Mouse (Mus musculus): Measurements from ENCODE around the gene Slc22a2. TPM values are rescaled to one million over a fixed set of nuclear protein-coding genes. Genes with fewer than 3 reads are reported as not detected.
A peak's percentile ranks its signal among the peaks of the same experiment; 100 is the strongest.

Slc22a2 gene
- total RNA-seq, 1 experiment: not detected

DNA sequence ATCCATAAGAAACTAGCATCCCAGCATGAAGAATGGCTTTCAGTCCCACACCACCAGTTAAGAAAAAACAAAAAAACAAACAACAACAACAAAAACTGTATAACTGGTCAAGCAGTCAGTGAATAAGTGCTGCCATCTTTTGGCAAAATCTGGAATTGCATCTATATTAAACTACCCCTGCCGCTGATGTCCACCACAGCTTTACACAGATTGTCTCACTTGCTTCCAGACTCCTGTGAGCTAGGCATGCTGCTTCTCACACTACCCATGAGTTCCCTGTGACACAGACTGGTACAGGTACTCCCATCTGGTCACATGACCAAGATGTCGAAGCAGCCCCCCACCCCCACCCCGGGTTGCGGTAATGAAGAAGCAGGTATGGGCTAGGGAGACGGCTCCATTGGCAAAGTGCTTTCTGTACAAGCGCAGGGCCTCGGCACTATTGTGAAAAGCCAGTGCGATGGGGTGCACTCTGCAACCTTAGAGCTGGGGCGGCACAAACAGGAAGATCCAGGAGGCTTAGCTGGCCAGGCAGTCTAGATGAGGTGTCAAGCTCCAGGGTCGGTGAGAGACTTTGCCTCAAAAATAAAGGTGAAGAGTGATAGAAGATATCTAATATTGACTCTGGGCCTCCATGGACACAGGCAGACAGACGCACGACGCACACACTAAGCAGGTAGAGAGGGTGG, 76.8 kb downstream of the Slc22a2 start:
- no peaks in the 10 kb centered on the region for H3K4me1 ChIP-seq (ENCODE audit: control insufficient read depth in 2 of 2, insufficient read depth in 2 of 2, low read length in 2 of 2, poor library complexity in 1 of 2)
- DNase-seq (ENCODE audit: low read depth, low spot score): peak; percentile 33
- H3K36me3 ChIP-seq (ENCODE audit: control insufficient read depth, insufficient read depth, low read length, poor library complexity, severe bottlenecking): no peaks in the 10 kb centered on the region
- H3K9ac ChIP-seq (ENCODE audit: insufficient read depth, low read depth, low read length, poor library complexity, severe bottlenecking): no peak overlapping the region
- H3K27ac ChIP-seq (ENCODE audit: insufficient read depth, low read depth, low read length, poor library complexity, severe bottlenecking): no peak overlapping the region
- no peaks in the 10 kb centered on the region for H3K9me3 ChIP-seq (ENCODE audit: control insufficient read depth, insufficient read depth, low read depth, low read length)
- no peak overlapping the region for H3K4me3 ChIP-seq (ENCODE audit: insufficient read depth in 1 of 2, low read depth in 1 of 2, low read length in 2 of 2, poor library complexity in 1 of 2, severe bottlenecking in 1 of 2)
- in situ Hi-C loops (cut with MboI; ENCODE audit: low sequenced_read_pairs in 2 of 2, unreplicated experiment in 2 of 2): no loop called here
- TF ChIP-seq HCFC1 (IDR thresholded peaks at IDR 0.05; ENCODE audit: borderline replicate concordance, insufficient read depth, low read length) (no peak), MAFK (IDR thresholded peaks at IDR 0.05; ENCODE audit: insufficient read depth, low read depth, low read length) (no peak), ZC3H11A (IDR thresholded peaks at IDR 0.05; ENCODE audit: borderline replicate concordance, low read depth, low read length) (peak; percentile 54; the same call in 1 of the 2 replicates), ZNF384 (IDR thresholded peaks at IDR 0.05; ENCODE audit: low read depth, low read length) (no peak), CHD2 (IDR thresholded peaks at IDR 0.05; ENCODE audit: low read depth, low read length) (no peak)

DNA sequence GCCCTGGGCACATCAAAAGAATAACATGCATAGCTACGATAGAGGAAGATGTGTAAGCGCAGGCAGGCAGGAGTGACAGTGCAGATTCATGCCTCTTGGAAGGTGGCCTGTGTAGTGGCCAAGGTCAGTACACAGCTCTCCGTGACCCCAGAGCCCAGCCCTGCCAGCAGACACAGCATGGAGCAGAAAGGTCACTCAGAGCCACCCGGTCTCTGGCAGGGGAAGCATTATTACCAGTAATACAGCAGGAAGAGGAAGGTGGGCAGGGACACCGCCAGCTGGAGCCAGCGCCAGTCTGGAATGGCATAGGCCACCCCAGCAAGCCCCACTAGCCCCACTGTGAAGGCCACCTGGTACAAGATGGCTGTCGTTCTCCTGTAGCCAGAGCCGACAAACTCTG, 80.2 kb downstream of the Slc22a2 start:
- Histone ChIP-seq H3K36me3 (ENCODE audit: control insufficient read depth, insufficient read depth, low read length, poor library complexity, severe bottlenecking) (no peaks in the 10 kb centered on the region), H3K4me1 (ENCODE audit: control insufficient read depth in 2 of 2, insufficient read depth in 2 of 2, low read length in 2 of 2, poor library complexity in 1 of 2) (no peaks in the 10 kb centered on the region), H3K9ac (ENCODE audit: insufficient read depth, low read depth, low read length, poor library complexity, severe bottlenecking) (no peak overlapping the region), H3K27ac (ENCODE audit: insufficient read depth, low read depth, low read length, poor library complexity, severe bottlenecking) (no peak overlapping the region), H3K4me3 (ENCODE audit: insufficient read depth in 1 of 2, low read depth in 1 of 2, low read length in 2 of 2, poor library complexity in 1 of 2, severe bottlenecking in 1 of 2) (no peak overlapping the region), H3K9me3 (ENCODE audit: control insufficient read depth, insufficient read depth, low read depth, low read length) (no peaks in the 10 kb centered on the region)
- no peak for TF ChIP-seq ZC3H11A (IDR thresholded peaks at IDR 0.05; ENCODE audit: borderline replicate concordance, low read depth, low read length)
- no peak for TF ChIP-seq CHD2 (IDR thresholded peaks at IDR 0.05; ENCODE audit: low read depth, low read length)
- TF ChIP-seq HCFC1 (IDR thresholded peaks at IDR 0.05; ENCODE audit: borderline replicate concordance, insufficient read depth, low read length): no peak
- TF ChIP-seq ZNF384 (IDR thresholded peaks at IDR 0.05; ENCODE audit: low read depth, low read length): no peak
- TF ChIP-seq MAFK (IDR thresholded peaks at IDR 0.05; ENCODE audit: insufficient read depth, low read depth, low read length): no peak
- in situ Hi-C loops (cut with MboI; ENCODE audit: low sequenced_read_pairs in 2 of 2, unreplicated experiment in 2 of 2): no loop called here
- no peak for DNase-seq (ENCODE audit: low read depth, low spot score)

DNA sequence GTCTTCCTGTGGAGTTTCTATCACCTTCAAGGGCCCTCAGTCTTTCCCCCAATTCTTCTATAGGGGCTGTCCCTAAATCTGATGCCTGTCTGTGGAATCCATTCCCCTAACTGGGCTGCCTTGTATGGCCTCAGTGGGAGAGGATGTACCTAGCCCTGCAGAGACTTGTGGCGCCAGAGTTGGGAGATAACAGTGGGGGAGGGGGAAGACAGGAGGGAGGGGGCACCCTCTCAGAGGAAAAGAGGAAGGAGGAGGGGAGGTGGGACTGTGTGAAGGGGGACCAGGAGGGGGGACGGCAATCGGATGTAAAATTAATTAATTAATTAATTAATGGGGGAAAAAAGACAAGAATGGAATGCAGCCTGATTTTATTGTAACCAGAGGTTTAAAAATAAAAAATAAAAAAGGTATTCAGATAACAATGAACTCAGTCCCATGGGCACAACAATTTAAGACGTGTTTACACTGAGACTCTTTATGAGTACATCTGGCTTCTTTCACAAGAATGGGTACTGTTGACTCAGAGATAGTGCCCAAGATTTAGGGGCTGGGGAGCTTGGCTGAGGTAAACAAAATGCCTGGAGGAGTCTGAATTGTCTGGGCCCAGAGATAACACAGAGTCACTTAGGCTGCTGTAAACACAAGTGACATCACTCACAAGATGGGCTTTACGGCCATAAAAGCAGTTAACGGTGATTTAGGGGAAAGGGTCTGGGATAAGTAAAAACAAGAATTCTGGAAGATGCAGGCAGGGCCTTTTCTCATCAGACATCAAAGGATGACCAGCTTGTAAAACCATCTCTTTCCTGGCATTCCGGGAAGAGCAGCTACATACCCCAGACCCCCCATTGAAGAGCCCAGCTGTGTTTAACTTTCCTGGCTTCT, 84.8 kb downstream of the Slc22a2 start:
- no peak overlapping the region for H3K4me3 ChIP-seq (ENCODE audit: insufficient read depth in 1 of 2, low read depth in 1 of 2, low read length in 2 of 2, poor library complexity in 1 of 2, severe bottlenecking in 1 of 2)
- H3K9ac ChIP-seq (ENCODE audit: insufficient read depth, low read depth, low read length, poor library complexity, severe bottlenecking): no peak overlapping the region
- in situ Hi-C loops (cut with MboI; ENCODE audit: low sequenced_read_pairs in 2 of 2, unreplicated experiment in 2 of 2): no loop called here
- H3K4me1 ChIP-seq (ENCODE audit: control insufficient read depth in 2 of 2, insufficient read depth in 2 of 2, low read length in 2 of 2, poor library complexity in 1 of 2): no peaks in the 10 kb centered on the region
- H3K9me3 ChIP-seq (ENCODE audit: control insufficient read depth, insufficient read depth, low read depth, low read length): no peaks in the 10 kb centered on the region
- TF ChIP-seq ZC3H11A (IDR thresholded peaks at IDR 0.05; ENCODE audit: borderline replicate concordance, low read depth, low read length) (no peak), MAFK (IDR thresholded peaks at IDR 0.05; ENCODE audit: insufficient read depth, low read depth, low read length) (no peak), CHD2 (IDR thresholded peaks at IDR 0.05; ENCODE audit: low read depth, low read length) (no peak), ZNF384 (IDR thresholded peaks at IDR 0.05; ENCODE audit: low read depth, low read length) (no peak), HCFC1 (IDR thresholded peaks at IDR 0.05; ENCODE audit: borderline replicate concordance, insufficient read depth, low read length) (no peak)
- no peaks in the 10 kb centered on the region for H3K36me3 ChIP-seq (ENCODE audit: control insufficient read depth, insufficient read depth, low read length, poor library complexity, severe bottlenecking)
- no peak for DNase-seq (ENCODE audit: low read depth, low spot score)
- H3K27ac ChIP-seq (ENCODE audit: insufficient read depth, low read depth, low read length, poor library complexity, severe bottlenecking): no peak overlapping the region

DNA sequence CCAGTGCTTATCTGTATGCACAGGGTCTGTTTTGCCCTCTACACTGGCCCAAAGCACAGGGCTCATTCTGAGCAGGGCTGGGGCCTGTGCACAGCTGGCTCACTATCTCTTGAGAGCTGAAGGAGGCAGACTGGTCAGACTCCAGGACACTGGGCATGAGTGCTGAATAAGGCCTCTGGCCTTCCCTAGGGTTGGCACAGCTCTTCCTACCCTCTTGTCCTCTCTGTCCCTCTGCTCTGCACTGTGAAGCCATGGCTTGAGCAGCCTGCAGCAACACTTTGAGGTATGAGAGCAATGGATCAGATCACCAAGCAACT, 85.4 kb downstream of the Slc22a2 start:
- in situ Hi-C loops (cut with MboI; ENCODE audit: low sequenced_read_pairs in 2 of 2, unreplicated experiment in 2 of 2): no loop called here
- no peak for DNase-seq (ENCODE audit: low read depth, low spot score)
- H3K27ac ChIP-seq (ENCODE audit: insufficient read depth, low read depth, low read length, poor library complexity, severe bottlenecking): no peak overlapping the region
- H3K4me3 ChIP-seq (ENCODE audit: insufficient read depth in 1 of 2, low read depth in 1 of 2, low read length in 2 of 2, poor library complexity in 1 of 2, severe bottlenecking in 1 of 2): no peak overlapping the region
- H3K9me3 ChIP-seq (ENCODE audit: control insufficient read depth, insufficient read depth, low read depth, low read length): no peaks in the 10 kb centered on the region
- H3K9ac ChIP-seq (ENCODE audit: insufficient read depth, low read depth, low read length, poor library complexity, severe bottlenecking): no peak overlapping the region
- TF ChIP-seq ZNF384 (IDR thresholded peaks at IDR 0.05; ENCODE audit: low read depth, low read length): no peak
- no peak for TF ChIP-seq ZC3H11A (IDR thresholded peaks at IDR 0.05; ENCODE audit: borderline replicate concordance, low read depth, low read length)
- TF ChIP-seq CHD2 (IDR thresholded peaks at IDR 0.05; ENCODE audit: low read depth, low read length): no peak
- TF ChIP-seq MAFK (IDR thresholded peaks at IDR 0.05; ENCODE audit: insufficient read depth, low read depth, low read length): no peak
- no peak for TF ChIP-seq HCFC1 (IDR thresholded peaks at IDR 0.05; ENCODE audit: borderline replicate concordance, insufficient read depth, low read length)
- no peaks in the 10 kb centered on the region for H3K36me3 ChIP-seq (ENCODE audit: control insufficient read depth, insufficient read depth, low read length, poor library complexity, severe bottlenecking)
- H3K4me1 ChIP-seq (ENCODE audit: control insufficient read depth in 2 of 2, insufficient read depth in 2 of 2, low read length in 2 of 2, poor library complexity in 1 of 2): no peaks in the 10 kb centered on the region
